Mouse (Mus musculus): ENCODE data around the gene Dbt.

DNA sequence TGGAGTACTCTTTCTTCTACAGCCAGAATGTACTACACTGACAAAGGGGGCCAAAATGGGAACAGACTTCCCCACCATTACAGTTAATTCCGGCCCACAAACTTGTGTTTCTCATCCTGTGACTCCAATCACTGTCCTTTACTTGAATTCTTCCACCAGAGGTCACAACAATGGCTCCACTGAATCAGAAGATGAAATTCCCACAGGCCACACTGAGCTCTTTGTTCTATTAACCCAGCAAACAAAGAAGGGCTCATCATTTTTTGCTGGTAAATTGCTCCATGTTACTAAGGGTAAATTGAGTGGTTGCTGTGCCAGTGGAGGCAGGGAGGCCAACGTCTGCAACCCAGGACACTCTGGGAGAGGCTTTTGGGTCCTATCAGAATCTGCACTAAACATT is 32.8 kb upstream of the Dbt start:
- TF ChIP-seq POLR2A (IDR thresholded peaks at IDR 0.05; ENCODE audit: low read depth, low read length) = no peak
- no peak for TF ChIP-seq CTCF (IDR thresholded peaks at IDR 0.05; ENCODE audit: extremely low read depth, insufficient read depth, insufficient read length, insufficient replicate concordance)
